Mouse (Mus musculus): ENCODE data around the gene Kcnn1. TPM values are rescaled to one million over a fixed set of nuclear protein-coding genes. Genes with fewer than 3 reads are reported as not detected.

Kcnn1 gene
- 19.2 and 19.8 TPM in 2 replicates for polyA plus RNA-seq (2015; fragmentation: Nextera tagmentation; extraction: Ambion mirVana)

- Histone ChIP-seq H3K4me2 (peak within 1 kb of the TSS; percentile 94), H3K9ac (peak within 1 kb of the TSS; percentile 56), H3K27ac (replicated peaks) (peak within 1 kb of the TSS; percentile 95), H3K27me3 (no peaks in the 10 kb centered on the region), H3K4me1 (replicated peaks) (peaks cover 56% of the 10 kb centered on the region), H3K36me3 (peaks cover 5% of the 10 kb centered on the region; the same call in 1 of the 2 replicates), H3K4me3 (peak within 1 kb of the TSS; percentile 48), H3K9me3 (no peaks in the 10 kb centered on the region)
- ATAC-seq (ENCODE audit: low FRiP score, low read depth) = no peak
- under 1% methylated on average over 55 of the region's 55 CpGs for WGBS
Measured at GRCm38 (mm10) chr8:70862824-70863641, at the start of gene Kcnn1. Kcnn1 (minus strand) TSS chr8:70863258.

GRCm38 (mm10) chr8:70911596-70911995 lies 48.5 kb upstream of the Kcnn1 start:
- Histone ChIP-seq H3K4me2 (no peak overlapping the region), H3K9me3 (no peaks in the 10 kb centered on the region), H3K9ac (no peak overlapping the region), H3K4me1 (replicated peaks) (peaks cover 13% of the 10 kb centered on the region), H3K36me3 (peaks cover 38% of the 10 kb centered on the region), H3K27me3 (no peaks in the 10 kb centered on the region), H3K27ac (replicated peaks) (no peak overlapping the region), H3K4me3 (no peak overlapping the region)
- 82% methylated on average over 5 of the region's 5 CpGs for WGBS
- ATAC-seq (ENCODE audit: low FRiP score, low read depth) = no peak

- Histone ChIP-seq H3K4me1 (replicated peaks) (peaks cover 17% of the 10 kb centered on the region), H3K9me3 (no peaks in the 10 kb centered on the region), H3K4me3 (no peak overlapping the region), H3K9ac (no peak overlapping the region), H3K36me3 (peaks cover 6% of the 10 kb centered on the region), H3K27ac (replicated peaks) (no peak overlapping the region), H3K27me3 (0 out of 2 replicates have a peak, but pooled peaks cover 3% of the 10 kb centered on the region), H3K4me2 (no peak overlapping the region)
- WGBS = 93% methylated on average over 2 of the region's 2 CpGs
- no peak for ATAC-seq (ENCODE audit: low FRiP score, low read depth)
Measured at GRCm38 (mm10) chr8:70907518-70907917, 44.5 kb upstream of the Kcnn1 start.

- H3K9ac ChIP-seq = peak within 1 kb of the TSS; percentile 86
- H3K27me3 ChIP-seq = 0 out of 2 replicates have a peak, but pooled peaks cover 7% of the 10 kb centered on the region
- H3K9me3 ChIP-seq = no peaks in the 10 kb centered on the region
- peaks cover 17% of the 10 kb centered on the region for H3K4me1 ChIP-seq (replicated peaks)
- peak within 1 kb of the TSS; percentile 93 for H3K27ac ChIP-seq (replicated peaks)
- H3K4me2 ChIP-seq = peak within 1 kb of the TSS; percentile 82
- peak; percentile 95 for ATAC-seq (ENCODE audit: low FRiP score, low read depth)
- under 1% methylated on average over 77 of the region's 86 CpGs for whole genome bisulfite sequencing
- H3K36me3 ChIP-seq = no peaks in the 10 kb centered on the region
- H3K4me3 ChIP-seq = peak within 1 kb of the TSS; percentile 73
Measured at GRCm38 (mm10) chr8:70905831-70906736, 43.0 kb upstream of the Kcnn1 start, which contains the start of gene Map1s. Map1s (plus strand) TSS chr8:70905932.

- Histone ChIP-seq H3K4me3 (peak overlapping the region; percentile 73), H3K9ac (peak overlapping the region; percentile 86), H3K4me1 (replicated peaks) (peaks cover 17% of the 10 kb centered on the region), H3K27me3 (0 out of 2 replicates have a peak, but pooled peaks cover 7% of the 10 kb centered on the region), H3K36me3 (no peaks in the 10 kb centered on the region), H3K27ac (replicated peaks) (peak overlapping the region; percentile 93), H3K9me3 (no peaks in the 10 kb centered on the region), H3K4me2 (peak overlapping the region; percentile 82)
- WGBS = 16% methylated on average over 8 of the region's 8 CpGs
- peak; percentile 61 for ATAC-seq (ENCODE audit: low FRiP score, low read depth)
Measured at GRCm38 (mm10) chr8:70905463-70905830, 42.4 kb upstream of the Kcnn1 start.

GRCm38 (mm10) chr8:70904532-70904931 lies 41.5 kb upstream of the Kcnn1 start:
- Histone ChIP-seq H3K9me3 (no peaks in the 10 kb centered on the region), H3K4me2 (no peak overlapping the region), H3K27me3 (0 out of 2 replicates have a peak, but pooled peaks cover 7% of the 10 kb centered on the region), H3K4me3 (no peak overlapping the region), H3K4me1 (replicated peaks) (peaks cover 17% of the 10 kb centered on the region), H3K36me3 (no peaks in the 10 kb centered on the region), H3K9ac (no peak overlapping the region), H3K27ac (replicated peaks) (no peak overlapping the region)
- ATAC-seq (ENCODE audit: low FRiP score, low read depth) = no peak
- WGBS = 78% methylated on average over 4 of the region's 4 CpGs

- Histone ChIP-seq H3K27me3 (0 out of 2 replicates have a peak, but pooled peaks cover 7% of the 10 kb centered on the region), H3K36me3 (no peaks in the 10 kb centered on the region), H3K4me2 (no peak overlapping the region), H3K27ac (replicated peaks) (no peak overlapping the region), H3K4me1 (replicated peaks) (peaks cover 17% of the 10 kb centered on the region), H3K9me3 (no peaks in the 10 kb centered on the region), H3K9ac (no peak overlapping the region), H3K4me3 (no peak overlapping the region)
- no peak for ATAC-seq (ENCODE audit: low FRiP score, low read depth)
Measured at GRCm38 (mm10) chr8:70903582-70903981, 40.5 kb upstream of the Kcnn1 start.

- H3K27ac ChIP-seq (replicated peaks) = no peak overlapping the region
- no peak overlapping the region for H3K4me3 ChIP-seq
- H3K9me3 ChIP-seq = no peaks in the 10 kb centered on the region
- no peak overlapping the region for H3K4me2 ChIP-seq
- H3K36me3 ChIP-seq = no peaks in the 10 kb centered on the region
- no peak overlapping the region for H3K9ac ChIP-seq
- ATAC-seq (ENCODE audit: low FRiP score, low read depth) = no peak
- 52% methylated on average over 4 of the region's 4 CpGs for WGBS
- H3K4me1 ChIP-seq (replicated peaks) = peaks cover 22% of the 10 kb centered on the region
- H3K27me3 ChIP-seq = 0 out of 2 replicates have a peak, but pooled peaks cover 7% of the 10 kb centered on the region
Measured at GRCm38 (mm10) chr8:70903112-70903511, 40.1 kb upstream of the Kcnn1 start.

GRCm38 (mm10) chr8:70902211-70902610 lies 39.2 kb upstream of the Kcnn1 start:
- WGBS = 29% methylated on average over 5 of the region's 5 CpGs
- no peaks in the 10 kb centered on the region for H3K36me3 ChIP-seq
- no peak for ATAC-seq (ENCODE audit: low FRiP score, low read depth)

GRCm38 (mm10) chr8:70900872-70901387 lies 37.9 kb upstream of the Kcnn1 start:
- H3K4me1 ChIP-seq (replicated peaks) = peaks cover 15% of the 10 kb centered on the region
- H3K4me2 ChIP-seq = no peak overlapping the region
- 0 out of 2 replicates have a peak, but pooled peaks cover 7% of the 10 kb centered on the region for H3K27me3 ChIP-seq
- ATAC-seq (ENCODE audit: low FRiP score, low read depth) = no peak
- no peak overlapping the region for H3K4me3 ChIP-seq
- 77% methylated on average over 2 of the region's 2 CpGs for WGBS
- no peak overlapping the region for H3K27ac ChIP-seq (replicated peaks)
- H3K36me3 ChIP-seq = no peaks in the 10 kb centered on the region
- no peaks in the 10 kb centered on the region for H3K9me3 ChIP-seq
- H3K9ac ChIP-seq = no peak overlapping the region

More at GRCm38 (mm10) chr8:70902211-70902610, 39.2 kb upstream of the Kcnn1 start:
- H3K4me2 ChIP-seq = no peak overlapping the region
- no peak overlapping the region for H3K4me3 ChIP-seq
- H3K9ac ChIP-seq = no peak overlapping the region
- no peaks in the 10 kb centered on the region for H3K9me3 ChIP-seq
- H3K27me3 ChIP-seq = 0 out of 2 replicates have a peak, but pooled peaks cover 7% of the 10 kb centered on the region
- no peak overlapping the region for H3K27ac ChIP-seq (replicated peaks)
- H3K4me1 ChIP-seq (replicated peaks) = peaks cover 15% of the 10 kb centered on the region

DNA sequence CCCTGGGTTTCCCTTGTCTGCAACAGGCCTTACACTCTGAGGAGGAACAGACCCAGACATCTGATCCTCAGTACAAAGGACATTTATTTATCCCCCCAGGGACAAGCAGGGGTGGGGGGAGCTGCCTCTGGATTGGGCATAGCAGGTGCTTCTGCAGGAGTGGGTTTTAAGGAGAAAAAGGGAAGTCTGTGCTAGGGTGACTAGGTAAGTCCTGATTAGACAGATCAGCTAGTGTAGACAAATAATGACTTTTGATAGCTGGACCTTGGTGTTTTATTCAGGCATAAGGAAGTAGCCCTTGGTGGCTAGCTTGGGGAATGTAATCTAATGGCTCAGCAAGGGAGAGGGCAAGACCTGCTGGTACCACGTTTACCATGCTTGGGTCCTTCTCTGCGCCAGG lies 36.2 kb upstream of the Kcnn1 start:
- Histone ChIP-seq H3K4me1 (replicated peaks) (peaks cover 16% of the 10 kb centered on the region), H3K27me3 (peaks cover 16% of the 10 kb centered on the region), H3K4me3 (no peak overlapping the region), H3K4me2 (no peak overlapping the region), H3K27ac (replicated peaks) (no peak overlapping the region), H3K36me3 (peaks cover 16% of the 10 kb centered on the region), H3K9ac (no peak overlapping the region), H3K9me3 (no peaks in the 10 kb centered on the region)
- WGBS = 86% methylated on average over 2 of the region's 2 CpGs
- ATAC-seq (ENCODE audit: low FRiP score, low read depth) = no peak

Data from hindbrain, embryonic 15.5 days (tissue).